Mouse (Mus musculus): ENCODE results near the gene Wdr19. TPM values are rescaled to one million over a fixed set of nuclear protein-coding genes. Genes with fewer than 3 reads are reported as not detected.
A peak's percentile ranks its signal among the peaks of the same experiment; 100 is the strongest.

Wdr19 gene
- polyA plus RNA-seq, 1 experiment: 5.7 TPM

DNA sequence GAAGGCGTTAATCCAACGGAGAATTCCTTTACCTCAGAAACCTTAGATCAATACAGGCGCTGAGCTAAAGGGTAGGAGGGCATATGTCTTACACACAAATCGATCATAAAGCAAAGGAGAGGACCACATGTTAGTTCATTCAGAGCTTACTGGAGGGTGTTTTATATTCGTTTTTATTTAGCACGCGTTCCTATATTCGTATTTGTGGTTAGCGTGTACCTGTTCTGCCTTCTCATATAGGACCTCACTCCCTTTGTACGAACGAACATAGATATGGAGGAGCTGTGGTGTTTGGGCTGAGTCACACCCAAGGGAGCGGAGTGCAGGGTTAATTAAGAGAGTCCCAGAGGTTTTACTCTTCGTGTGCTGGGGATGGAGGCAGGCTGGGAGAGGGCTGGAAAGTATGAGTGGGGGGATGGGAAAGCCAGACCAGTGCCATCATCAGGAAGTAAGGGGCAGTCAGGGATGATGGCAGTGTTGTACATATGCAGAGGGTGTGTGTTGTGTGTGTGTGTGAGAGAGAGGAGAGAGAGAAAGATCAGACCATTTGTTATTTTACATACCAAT, 23.5 kb upstream of the Wdr19 start:
- Histone ChIP-seq H3K4me3 (ENCODE audit: insufficient read depth, low read depth, low read length) (no peak overlapping the region), H3K4me1 (ENCODE audit: control insufficient read depth, insufficient read depth, low read length) (peaks cover 3% of the 10 kb centered on the region; the same call in 1 of the 2 replicates), H3K27ac (ENCODE audit: insufficient read depth, low read depth, low read length) (no peak overlapping the region), H3K27me3 (replicated peaks; ENCODE audit: control insufficient read depth, insufficient read depth, low read length) (no peaks in the 10 kb centered on the region), H3K36me3 (ENCODE audit: control insufficient read depth, insufficient read depth, low read length) (no peaks in the 10 kb centered on the region)
- 78% methylated on average over 13 of the region's 13 CpGs for WGBS
- no peak for TF ChIP-seq CTCF (conservative IDR thresholded peaks at IDR 0.05; ENCODE audit: insufficient read depth, insufficient read length, low read depth, low read length)
- no peak for TF ChIP-seq POLR2A (IDR thresholded peaks at IDR 0.05; ENCODE audit: low read depth, low read length)
- no peak for DNase-seq

DNA sequence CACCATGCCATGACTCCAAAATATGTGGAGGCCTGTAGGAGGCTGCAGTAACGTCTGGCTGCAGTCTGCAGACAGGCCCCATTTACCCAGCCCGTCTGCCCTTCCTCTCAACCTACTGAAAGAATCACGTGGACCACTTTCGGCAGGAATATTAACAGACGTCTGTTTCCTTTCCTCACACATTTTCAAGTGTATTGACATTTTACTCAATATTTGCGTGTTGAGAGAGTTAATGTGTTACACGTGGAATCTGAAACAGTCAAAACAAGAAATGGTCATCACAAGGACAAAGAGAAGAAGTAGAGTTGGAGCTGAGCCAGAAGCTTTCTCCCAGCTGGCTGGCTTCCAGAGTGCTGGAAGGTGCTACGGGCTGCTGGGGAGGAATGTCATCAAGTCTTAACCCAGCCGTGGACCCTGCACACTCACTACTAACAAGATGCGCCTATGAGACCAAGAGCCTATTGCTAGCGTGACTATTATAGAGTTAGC, 22.4 kb upstream of the Wdr19 start:
- TF ChIP-seq CTCF (conservative IDR thresholded peaks at IDR 0.05; ENCODE audit: insufficient read depth, insufficient read length, low read depth, low read length): no peak
- TF ChIP-seq POLR2A (IDR thresholded peaks at IDR 0.05; ENCODE audit: low read depth, low read length): no peak
- H3K27ac ChIP-seq (ENCODE audit: insufficient read depth, low read depth, low read length): no peak overlapping the region
- no peak overlapping the region for H3K4me3 ChIP-seq (ENCODE audit: insufficient read depth, low read depth, low read length)
- H3K27me3 ChIP-seq (replicated peaks; ENCODE audit: control insufficient read depth, insufficient read depth, low read length): no peaks in the 10 kb centered on the region
- peaks cover 3% of the 10 kb centered on the region; the same call in 1 of the 2 replicates for H3K4me1 ChIP-seq (ENCODE audit: control insufficient read depth, insufficient read depth, low read length)
- 15% methylated on average over 11 of the region's 11 CpGs for WGBS
- DNase-seq: peak; percentile 84
- no peaks in the 10 kb centered on the region for H3K36me3 ChIP-seq (ENCODE audit: control insufficient read depth, insufficient read depth, low read length)

DNA sequence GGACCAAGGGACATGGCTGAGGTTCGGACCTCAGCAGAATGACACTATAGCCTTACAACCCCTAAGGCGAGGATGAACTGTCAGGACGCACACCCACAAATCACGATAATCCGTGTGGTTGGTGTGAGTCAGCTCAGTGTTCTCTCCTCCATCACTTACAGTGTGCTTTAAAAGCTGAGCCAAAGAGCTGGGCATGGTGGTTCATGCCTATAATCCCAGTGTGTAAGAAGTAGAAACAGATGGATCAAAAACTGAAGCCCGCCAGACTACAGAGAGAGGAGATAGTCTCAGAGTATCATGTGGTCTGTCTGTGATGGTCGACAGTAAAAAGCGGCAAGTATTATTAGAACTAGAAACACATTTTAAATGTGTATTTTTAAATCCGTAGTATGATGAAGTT, 21.0 kb upstream of the Wdr19 start:
- no peak for DNase-seq
- H3K36me3 ChIP-seq (ENCODE audit: control insufficient read depth, insufficient read depth, low read length): no peaks in the 10 kb centered on the region
- WGBS: 93% methylated on average over 9 of the region's 9 CpGs
- no peaks in the 10 kb centered on the region for H3K27me3 ChIP-seq (replicated peaks; ENCODE audit: control insufficient read depth, insufficient read depth, low read length)
- peaks cover 3% of the 10 kb centered on the region; the same call in 1 of the 2 replicates for H3K4me1 ChIP-seq (ENCODE audit: control insufficient read depth, insufficient read depth, low read length)
- no peak overlapping the region for H3K4me3 ChIP-seq (ENCODE audit: insufficient read depth, low read depth, low read length)
- TF ChIP-seq CTCF (conservative IDR thresholded peaks at IDR 0.05; ENCODE audit: insufficient read depth, insufficient read length, low read depth, low read length): no peak
- TF ChIP-seq POLR2A (IDR thresholded peaks at IDR 0.05; ENCODE audit: low read depth, low read length): no peak
- no peak overlapping the region for H3K27ac ChIP-seq (ENCODE audit: insufficient read depth, low read depth, low read length)

DNA sequence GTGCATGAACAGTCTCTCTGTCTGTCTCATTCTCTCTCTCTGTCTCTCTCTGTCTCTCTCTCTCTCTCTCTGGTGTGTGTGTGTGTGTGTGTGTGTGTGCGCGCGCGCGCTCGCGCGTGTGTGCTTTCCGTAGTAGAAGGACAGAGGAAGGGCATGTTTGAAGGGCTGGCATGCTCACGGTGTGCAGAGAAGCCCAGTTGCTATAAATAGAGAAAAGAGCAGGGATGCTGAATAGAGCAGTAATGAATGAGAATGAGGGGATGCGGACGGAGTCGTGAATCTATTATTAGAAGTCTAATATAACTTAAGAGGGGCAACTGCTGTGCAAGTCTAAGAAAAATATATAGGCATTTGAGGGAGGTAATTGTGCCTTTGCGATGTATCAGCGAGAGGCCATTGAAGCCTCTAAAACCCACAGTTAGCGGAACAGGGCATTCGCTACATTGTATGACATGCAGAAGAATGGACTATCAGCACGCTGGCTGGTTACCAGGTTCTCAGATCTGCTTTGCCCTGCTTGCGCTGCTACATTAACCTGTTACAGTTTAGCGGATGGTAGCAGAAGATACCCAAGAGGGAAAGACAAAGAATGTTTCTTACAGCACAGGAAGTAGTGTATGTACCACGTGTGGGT, 18.2 kb upstream of the Wdr19 start:
- TF ChIP-seq POLR2A (IDR thresholded peaks at IDR 0.05; ENCODE audit: low read depth, low read length): no peak
- TF ChIP-seq CTCF (conservative IDR thresholded peaks at IDR 0.05; ENCODE audit: insufficient read depth, insufficient read length, low read depth, low read length): no peak
- Histone ChIP-seq H3K4me3 (ENCODE audit: insufficient read depth, low read depth, low read length) (no peak overlapping the region), H3K27ac (ENCODE audit: insufficient read depth, low read depth, low read length) (no peak overlapping the region), H3K36me3 (ENCODE audit: control insufficient read depth, insufficient read depth, low read length) (no peaks in the 10 kb centered on the region), H3K4me1 (ENCODE audit: control insufficient read depth, insufficient read depth, low read length) (no peaks in the 10 kb centered on the region), H3K27me3 (replicated peaks; ENCODE audit: control insufficient read depth, insufficient read depth, low read length) (no peaks in the 10 kb centered on the region)
- DNase-seq: no peak
- WGBS: 80% methylated on average over 21 of the region's 21 CpGs

DNA sequence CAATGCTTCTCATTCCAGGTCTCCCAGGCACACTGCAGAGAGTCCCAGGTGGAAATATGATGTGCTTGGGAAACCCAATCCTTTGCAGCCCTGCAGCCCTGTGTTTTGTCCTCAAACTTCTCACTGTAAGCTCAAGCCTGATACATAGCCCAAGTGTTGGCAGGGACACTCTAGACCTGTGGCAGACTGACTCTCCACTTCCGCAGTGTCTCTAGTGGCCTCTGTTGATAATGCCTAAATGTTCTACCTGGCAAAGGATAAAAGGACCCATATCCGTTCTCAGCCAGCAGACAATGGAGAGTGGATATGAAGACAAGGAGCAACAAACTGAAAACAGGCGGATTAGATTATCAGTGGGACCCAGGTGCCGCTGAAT, 17.7 kb upstream of the Wdr19 start:
- no peak for TF ChIP-seq POLR2A (IDR thresholded peaks at IDR 0.05; ENCODE audit: low read depth, low read length)
- TF ChIP-seq CTCF (conservative IDR thresholded peaks at IDR 0.05; ENCODE audit: insufficient read depth, insufficient read length, low read depth, low read length): no peak
- no peak for DNase-seq
- Histone ChIP-seq H3K27ac (ENCODE audit: insufficient read depth, low read depth, low read length) (no peak overlapping the region), H3K4me1 (ENCODE audit: control insufficient read depth, insufficient read depth, low read length) (no peaks in the 10 kb centered on the region), H3K36me3 (ENCODE audit: control insufficient read depth, insufficient read depth, low read length) (no peaks in the 10 kb centered on the region), H3K27me3 (replicated peaks; ENCODE audit: control insufficient read depth, insufficient read depth, low read length) (no peaks in the 10 kb centered on the region), H3K4me3 (ENCODE audit: insufficient read depth, low read depth, low read length) (no peak overlapping the region)
- WGBS: 79% methylated on average over 4 of the region's 4 CpGs

DNA sequence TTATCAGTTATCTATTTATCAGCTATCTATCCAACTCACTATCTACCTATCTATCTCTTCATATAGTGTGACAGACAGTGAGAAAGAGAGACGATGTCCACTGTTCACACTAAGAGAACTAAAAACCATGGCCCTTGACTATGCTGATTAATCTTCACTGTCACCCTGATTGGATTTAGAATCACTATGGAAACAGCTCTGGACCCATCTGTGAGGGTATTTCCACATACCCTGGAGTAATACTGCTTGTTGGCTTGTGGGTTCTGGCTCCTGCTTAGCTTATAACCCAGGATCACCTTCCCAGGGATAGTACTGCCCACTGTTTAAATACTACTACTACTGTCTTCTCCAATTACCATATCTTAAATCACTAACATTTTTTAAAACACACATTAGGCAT, 17.2 kb upstream of the Wdr19 start:
- Histone ChIP-seq H3K27ac (ENCODE audit: insufficient read depth, low read depth, low read length) (no peak overlapping the region), H3K36me3 (ENCODE audit: control insufficient read depth, insufficient read depth, low read length) (no peaks in the 10 kb centered on the region), H3K27me3 (replicated peaks; ENCODE audit: control insufficient read depth, insufficient read depth, low read length) (no peaks in the 10 kb centered on the region), H3K4me1 (ENCODE audit: control insufficient read depth, insufficient read depth, low read length) (no peaks in the 10 kb centered on the region), H3K4me3 (ENCODE audit: insufficient read depth, low read depth, low read length) (no peak overlapping the region)
- DNase-seq: no peak
- TF ChIP-seq POLR2A (IDR thresholded peaks at IDR 0.05; ENCODE audit: low read depth, low read length): no peak
- no peak for TF ChIP-seq CTCF (conservative IDR thresholded peaks at IDR 0.05; ENCODE audit: insufficient read depth, insufficient read length, low read depth, low read length)
- 91% methylated on average over 1 of the region's 1 CpGs for WGBS

DNA sequence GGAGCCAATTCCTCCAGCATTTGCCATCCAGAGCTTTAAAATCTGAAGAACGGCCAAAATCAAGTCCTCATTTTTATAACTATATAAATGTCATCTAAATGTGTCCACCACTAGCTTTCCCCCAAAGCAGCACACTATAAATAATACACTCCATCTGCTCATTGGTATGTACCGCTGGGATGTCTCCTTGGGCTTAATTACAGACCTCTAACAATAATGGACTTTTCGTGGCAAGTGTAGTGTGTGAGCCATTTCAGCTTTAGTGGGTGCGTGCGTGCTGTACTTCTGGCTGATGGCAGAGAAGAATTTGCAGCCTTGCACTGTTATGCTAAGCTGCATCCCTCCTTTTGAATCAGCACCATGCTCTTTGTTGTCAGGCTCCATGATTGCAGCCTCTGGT, 7.9 kb upstream of the Wdr19 start:
- Histone ChIP-seq H3K27me3 (replicated peaks; ENCODE audit: control insufficient read depth, insufficient read depth, low read length) (no peaks in the 10 kb centered on the region), H3K4me3 (ENCODE audit: insufficient read depth, low read depth, low read length) (no peak overlapping the region), H3K27ac (ENCODE audit: insufficient read depth, low read depth, low read length) (no peak overlapping the region), H3K36me3 (ENCODE audit: control insufficient read depth, insufficient read depth, low read length) (no peaks in the 10 kb centered on the region), H3K4me1 (ENCODE audit: control insufficient read depth, insufficient read depth, low read length) (no peaks in the 10 kb centered on the region)
- TF ChIP-seq CTCF (conservative IDR thresholded peaks at IDR 0.05; ENCODE audit: insufficient read depth, insufficient read length, low read depth, low read length): no peak
- no peak for TF ChIP-seq POLR2A (IDR thresholded peaks at IDR 0.05; ENCODE audit: low read depth, low read length)
- WGBS: 89% methylated on average over 5 of the region's 5 CpGs
- no peak for DNase-seq
